Mouse (Mus musculus) heart, embryonic 14.5 days (tissue): ENCODE measurements around the gene Crocc2. TPM values are rescaled to one million over a fixed set of nuclear protein-coding genes. Genes with fewer than 3 reads are reported as not detected.

ENCODE experiments used
- ATAC-seq: fragments of 200-750 bp; cut with Nextera tagmentation; 2 replicates; pipeline ENCODE4 v1.8.0; 2017; ENCODE audit warnings: low read depth, moderate TSS enrichment; ENCODE audit not compliant: insufficient number of reproducible peaks, insufficient read depth, low FRiP score
- H3K27ac ChIP-seq, 2 experiments: fragments of 200-500 bp in 1 of 2; fragments of 300-500 bp in 1 of 2; sonication (generic) in 1 of 2; replicated peaks in 1 of 2; 2 replicates each; pipeline ENCODE4 v1.5.1; 2012 to 2014; ENCODE audit warnings: low read depth in 2 of 2, low read length in 2 of 2, control low read depth in 1 of 2, mild to moderate bottlenecking in 1 of 2, mixed read lengths in 1 of 2; ENCODE audit not compliant: control insufficient read depth in 1 of 2, insufficient read depth in 1 of 2
- H3K27me3 ChIP-seq: fragments of 300-500 bp; sonication (generic); 2 replicates; pipeline ENCODE4 v1.6.1; 2014; ENCODE audit warnings: mild to moderate bottlenecking, low read length, control low read depth; ENCODE audit not compliant: control insufficient read depth, insufficient read depth
- H3K36me3 ChIP-seq: fragments of 300-500 bp; sonication (generic); 2 replicates; pipeline ENCODE4 v1.6.1; 2014; ENCODE audit warnings: mild to moderate bottlenecking, control low read depth, low read length, mixed read lengths; ENCODE audit not compliant: control insufficient read depth, insufficient read depth
- H3K4me1 ChIP-seq, 2 experiments: fragments of 200-500 bp in 1 of 2; fragments of 300-500 bp in 1 of 2; sonication (generic) in 1 of 2; 2 replicates each; pipeline ENCODE4 v1.6.1; 2012 to 2014; ENCODE audit warnings: low read length in 2 of 2, control low read depth in 1 of 2, mixed read lengths in 1 of 2; ENCODE audit not compliant: control insufficient read depth in 2 of 2, insufficient read depth in 2 of 2
- H3K4me2 ChIP-seq: fragments of 300-500 bp; sonication (generic); 2 replicates; pipeline ENCODE4 v1.6.1; 2014; ENCODE audit warnings: mild to moderate bottlenecking, low read length
- H3K4me3 ChIP-seq, 2 experiments: fragments of 200-500 bp in 1 of 2; fragments of 300-500 bp in 1 of 2; sonication (generic) in 1 of 2; 2 replicates each; pipeline ENCODE4 v1.5.1; 2012 to 2014; ENCODE audit warnings: low read length in 2 of 2, mild to moderate bottlenecking in 2 of 2, control low read depth in 1 of 2, low read depth in 1 of 2, moderate library complexity in 1 of 2; ENCODE audit not compliant: control insufficient read depth in 1 of 2, insufficient read depth in 1 of 2
- H3K9ac ChIP-seq: fragments of 300-500 bp; sonication (generic); 2 replicates; pipeline ENCODE4 v1.6.1; 2014; ENCODE audit warnings: mild to moderate bottlenecking, low read length
- H3K9me3 ChIP-seq: fragments of 300-500 bp; sonication (generic); 2 replicates; pipeline ENCODE4 v1.6.1; 2016; ENCODE audit warnings: low read length, control low read depth; ENCODE audit not compliant: control insufficient read depth
- WGBS: fragments of 180-500 bp; shearing (Covaris S2); extraction: QIAGEN DNeasy Blood & Tissue Kit; methylation state at CpG from one replicate; pipeline ENCODE4 v1.1.7; 2014; 5-methylcytosine and 5-hydroxymethylcytosine counted together
- polyA plus RNA-seq: library from polyadenylated mRNA; unstranded; fragments of >200 nt; fragmentation: Nextera tagmentation; extraction: Ambion mirVana; gene quantifications from 2 replicates; pipeline ENCODE4 v1.2.1, GENCODE M21; 2014

Crocc2 gene
- polyA plus RNA-seq, 1 experiment from 2014 or later = 0.14 TPM

- Histone ChIP-seq H3K4me1 (peaks cover 4 to 5% of the 10 kb centered on the region in 2 experiments; a peak in 2 of 4 replicates), H3K36me3 (no peaks in the 10 kb centered on the region), H3K4me3 (no peak overlapping the region), H3K27me3 (0 out of 2 replicates have a peak, but pooled peaks cover under 1% of the 10 kb centered on the region), H3K27ac (no peak overlapping the region), H3K4me2 (no peak overlapping the region), H3K9ac (no peak overlapping the region), H3K9me3 (no peaks in the 10 kb centered on the region)
- WGBS = 87% methylated on average over 6 of the region's 6 CpGs
- no peak for ATAC-seq
These were observed 60.7 kb downstream of the Crocc2 start for GRCm38 (mm10) chr1:93229221-93229620.

DNA sequence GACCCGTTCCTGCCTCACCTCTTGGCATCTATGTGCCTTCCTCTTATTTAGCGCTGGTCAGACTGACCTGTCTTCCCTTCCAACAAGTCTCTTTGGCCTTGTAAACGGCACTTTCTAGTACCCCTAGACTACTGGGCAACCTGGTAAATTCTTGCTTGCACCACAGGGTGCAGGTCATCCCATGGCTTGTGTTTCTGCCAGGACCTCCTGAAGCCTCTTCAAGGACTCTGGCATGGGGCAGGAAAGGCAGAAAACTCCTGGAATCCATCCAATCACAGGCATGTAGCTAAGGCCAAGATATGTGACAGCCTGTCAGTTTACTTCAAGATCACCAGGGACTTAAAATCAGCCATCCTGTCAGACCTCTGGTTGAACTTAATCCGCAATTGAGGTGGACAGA, 61.1 kb downstream of the Crocc2 start:
- ATAC-seq = no peak
- 69% methylated on average over 4 of the region's 4 CpGs for WGBS
- no peak overlapping the region for H3K9ac ChIP-seq
- no peaks in the 10 kb centered on the region for H3K36me3 ChIP-seq
- peaks cover 4 to 5% of the 10 kb centered on the region in 2 experiments; a peak in 2 of 4 replicates for H3K4me1 ChIP-seq
- no peaks in the 10 kb centered on the region for H3K9me3 ChIP-seq
- H3K4me2 ChIP-seq = no peak overlapping the region
- no peak overlapping the region for H3K4me3 ChIP-seq
- peaks cover 3% of the 10 kb centered on the region; the same call in 1 of the 2 replicates for H3K27me3 ChIP-seq
- no peak overlapping the region for H3K27ac ChIP-seq

- H3K9me3 ChIP-seq = no peaks in the 10 kb centered on the region
- H3K4me2 ChIP-seq = peak within 1 kb of the TSS; percentile 99
- H3K27ac ChIP-seq = peak within 1 kb of the TSS in 1 of 2 experiments; percentile 45; a peak in 1 of 4 replicates
- peak within 1 kb of the TSS; percentile 45 to 58 for H3K4me3 ChIP-seq
- ATAC-seq = peak; percentile 87
- H3K9ac ChIP-seq = peak within 1 kb of the TSS; percentile 74
- no peaks in the 10 kb centered on the region for H3K36me3 ChIP-seq
- under 1% methylated on average over 95 of the region's 100 CpGs for WGBS
- H3K4me1 ChIP-seq = peaks cover 6 to 9% of the 10 kb centered on the region in 2 experiments
- peaks cover 25% of the 10 kb centered on the region for H3K27me3 ChIP-seq
These were observed 67.3 kb downstream of the Crocc2 start, which contains the start of gene Sned1 for GRCm38 (mm10) chr1:93235576-93236544. Sned1 (plus strand) TSS chr1:93235841.

DNA sequence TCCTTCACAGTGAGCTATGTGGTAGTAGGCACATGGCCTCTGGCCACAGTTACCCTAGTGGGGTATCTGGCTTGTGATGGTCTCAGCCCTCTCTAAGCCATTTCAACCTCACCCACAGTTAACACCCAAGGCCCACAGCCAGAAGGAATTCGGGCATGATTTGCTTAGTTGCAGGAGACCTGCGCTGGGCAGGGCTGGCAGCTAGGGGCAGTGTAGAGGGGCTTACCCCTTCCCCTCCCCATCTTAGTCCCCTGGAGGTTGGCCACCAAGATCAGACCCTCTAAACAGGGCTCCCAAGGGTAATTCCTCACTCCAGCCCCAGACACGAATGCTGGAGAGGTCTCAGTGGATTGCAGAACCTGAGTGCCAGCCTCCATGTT, 68.0 kb downstream of the Crocc2 start:
- Histone ChIP-seq H3K36me3 (no peaks in the 10 kb centered on the region), H3K9me3 (no peaks in the 10 kb centered on the region), H3K4me1 (peaks cover 6 to 9% of the 10 kb centered on the region in 2 experiments), H3K27me3 (peaks cover 25% of the 10 kb centered on the region), H3K9ac (peak overlapping the region; percentile 74; the same call in 1 of the 2 replicates), H3K4me2 (peak overlapping the region; percentile 99), H3K4me3 (peak overlapping the region; percentile 45 to 58), H3K27ac (no peak overlapping the region)
- ATAC-seq = no peak
- WGBS = 25% methylated on average over 3 of the region's 3 CpGs

DNA sequence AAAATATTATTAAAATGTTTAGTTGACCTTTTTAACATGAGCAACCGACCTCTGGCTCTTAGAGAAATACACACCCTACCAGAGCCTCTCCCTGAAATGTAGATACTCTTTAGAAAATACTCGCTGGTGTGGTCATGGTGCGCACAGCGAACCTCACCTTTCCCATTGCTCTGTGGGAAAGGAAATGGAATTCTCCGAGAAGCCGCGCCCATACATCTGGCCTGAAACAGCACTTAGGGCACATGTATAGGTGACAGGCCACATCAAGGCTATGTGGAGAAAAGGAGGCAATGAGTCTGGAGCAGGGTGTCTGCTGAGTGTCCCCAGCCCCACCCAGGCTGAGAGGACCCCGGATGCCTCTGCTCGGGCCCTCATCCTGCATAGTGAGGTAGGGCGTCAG, 69.2 kb downstream of the Crocc2 start:
- H3K4me2 ChIP-seq = no peak overlapping the region
- no peak overlapping the region for H3K9ac ChIP-seq
- no peaks in the 10 kb centered on the region for H3K36me3 ChIP-seq
- no peak overlapping the region for H3K4me3 ChIP-seq
- WGBS = 84% methylated on average over 10 of the region's 10 CpGs
- peaks cover 25% of the 10 kb centered on the region for H3K27me3 ChIP-seq
- H3K27ac ChIP-seq = no peak overlapping the region
- no peaks in the 10 kb centered on the region for H3K9me3 ChIP-seq
- ATAC-seq = no peak
- peaks cover 6 to 9% of the 10 kb centered on the region in 2 experiments for H3K4me1 ChIP-seq

- no peak overlapping the region for H3K9ac ChIP-seq
- peaks cover 6 to 9% of the 10 kb centered on the region in 2 experiments for H3K4me1 ChIP-seq
- H3K9me3 ChIP-seq = no peaks in the 10 kb centered on the region
- H3K36me3 ChIP-seq = no peaks in the 10 kb centered on the region
- no peak overlapping the region for H3K27ac ChIP-seq
- no peak for ATAC-seq
- H3K4me2 ChIP-seq = no peak overlapping the region
- peaks cover 25% of the 10 kb centered on the region for H3K27me3 ChIP-seq
- H3K4me3 ChIP-seq = no peak overlapping the region
- 47% methylated on average over 4 of the region's 4 CpGs for WGBS
These were observed 69.7 kb downstream of the Crocc2 start for GRCm38 (mm10) chr1:93238201-93238600.

- Histone ChIP-seq H3K9me3 (no peaks in the 10 kb centered on the region), H3K27ac (no peak overlapping the region), H3K27me3 (no peaks in the 10 kb centered on the region), H3K4me1 (peaks cover 5 to 7% of the 10 kb centered on the region in 2 experiments; a peak in 2 of 4 replicates), H3K4me3 (no peak overlapping the region), H3K36me3 (no peaks in the 10 kb centered on the region), H3K9ac (no peak overlapping the region), H3K4me2 (no peak overlapping the region)
- 0 out of 2 replicates have a peak, but pooled peaks have one; percentile 35 for ATAC-seq
- 27% methylated on average over 2 of the region's 2 CpGs for WGBS
These were observed 77.4 kb downstream of the Crocc2 start for GRCm38 (mm10) chr1:93245936-93246335.
